Mouse (Mus musculus) small intestine, adult 2 months (tissue): ENCODE data around the gene Immt.

Experiments used
- CTCF ChIP-seq: fragments of 200-500 bp; IDR thresholded peaks from 2 replicates; pipeline ENCODE4 v1.5.1; 2012; ENCODE audit warnings: low read depth, mild to moderate bottlenecking, control low read depth, inconsistent platforms, low read length, moderate library complexity, mixed read lengths; ENCODE audit not compliant: insufficient replicate concordance, insufficient read length; ENCODE audit errors: extremely low read depth
- POLR2A ChIP-seq: fragments of 200-500 bp; IDR thresholded peaks from 2 replicates; pipeline ENCODE4 v1.6.1; 2012; ENCODE audit warnings: low read depth, mild to moderate bottlenecking, control low read depth, inconsistent platforms, low read length, moderate library complexity

DNA sequence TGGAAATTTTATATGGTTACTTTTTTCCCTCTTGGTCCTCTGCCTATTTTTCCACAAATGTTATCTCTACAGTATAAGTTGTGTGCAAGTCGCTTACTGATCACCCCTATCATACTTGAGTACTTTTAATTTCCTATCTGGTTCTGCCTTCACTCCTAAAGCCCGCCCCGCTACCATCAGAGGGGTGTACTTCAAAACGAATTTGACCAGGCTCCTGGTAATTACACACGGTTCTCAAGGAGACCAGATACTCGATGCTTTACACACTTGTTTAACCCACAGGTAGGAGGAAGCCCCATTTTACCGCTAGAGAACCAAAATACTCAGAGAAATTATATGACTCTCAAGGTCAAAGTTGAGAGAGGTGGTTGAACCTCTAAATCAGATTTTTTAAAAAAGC lies 8.0 kb upstream of the Immt start:
- TF ChIP-seq CTCF (no peak), POLR2A (no peak)
